Mouse (Mus musculus): ENCODE data around the gene Xpr1. TPM values are rescaled to one million over a fixed set of nuclear protein-coding genes. Genes with fewer than 3 reads are reported as not detected.

Gene Xpr1
- polyA plus RNA-seq, 1 experiment = not detected

GRCm38 (mm10) chr1:155254309-155254708 lies 162.9 kb downstream of the Xpr1 start:
- TF ChIP-seq CTCF (IDR thresholded peaks at IDR 0.05; ENCODE audit: insufficient read depth, low read depth, low read length) (no peak), POLR2A (IDR thresholded peaks at IDR 0.05; ENCODE audit: insufficient read depth, low read depth, low read length) (no peak)
- H3K4me3 ChIP-seq (ENCODE audit: insufficient read depth, low read depth, low read length) = no peak overlapping the region
- no peak overlapping the region for H3K27ac ChIP-seq (ENCODE audit: insufficient read depth, low read depth, low read length)
- 85% methylated on average over 8 of the region's 8 CpGs for WGBS
- H3K4me1 ChIP-seq (ENCODE audit: control insufficient read depth, insufficient read depth, low read length) = peaks cover 4% of the 10 kb centered on the region; the same call in 1 of the 2 replicates

- no peak overlapping the region for H3K27ac ChIP-seq (ENCODE audit: insufficient read depth, low read depth, low read length)
- TF ChIP-seq CTCF (IDR thresholded peaks at IDR 0.05; ENCODE audit: insufficient read depth, low read depth, low read length) = no peak
- no peak for TF ChIP-seq POLR2A (IDR thresholded peaks at IDR 0.05; ENCODE audit: insufficient read depth, low read depth, low read length)
These were observed 164.1 kb downstream of the Xpr1 start for GRCm38 (mm10) chr1:155253126-155253525.

GRCm38 (mm10) chr1:155252631-155253121 lies 164.5 kb downstream of the Xpr1 start:
- H3K27ac ChIP-seq (ENCODE audit: insufficient read depth, low read depth, low read length) = no peak overlapping the region
- WGBS = 72% methylated on average over 6 of the region's 6 CpGs
- TF ChIP-seq CTCF (IDR thresholded peaks at IDR 0.05; ENCODE audit: insufficient read depth, low read depth, low read length) (no peak), POLR2A (IDR thresholded peaks at IDR 0.05; ENCODE audit: insufficient read depth, low read depth, low read length) (no peak)

More at GRCm38 (mm10) chr1:155253126-155253525, 164.1 kb downstream of the Xpr1 start:
- no peak overlapping the region for H3K4me3 ChIP-seq (ENCODE audit: insufficient read depth, low read depth, low read length)
- WGBS = 63% methylated on average over 12 of the region's 12 CpGs
- peaks cover 4% of the 10 kb centered on the region; the same call in 1 of the 2 replicates for H3K4me1 ChIP-seq (ENCODE audit: control insufficient read depth, insufficient read depth, low read length)

GRCm38 (mm10) chr1:155251596-155251995 lies 165.6 kb downstream of the Xpr1 start:
- Histone ChIP-seq H3K4me1 (ENCODE audit: control insufficient read depth, insufficient read depth, low read length) (peaks cover 4% of the 10 kb centered on the region; the same call in 1 of the 2 replicates), H3K27ac (ENCODE audit: insufficient read depth, low read depth, low read length) (no peak overlapping the region), H3K4me3 (ENCODE audit: insufficient read depth, low read depth, low read length) (no peak overlapping the region)
- 85% methylated on average over 5 of the region's 5 CpGs for WGBS
- no peak for TF ChIP-seq CTCF (IDR thresholded peaks at IDR 0.05; ENCODE audit: insufficient read depth, low read depth, low read length)
- no peak for TF ChIP-seq POLR2A (IDR thresholded peaks at IDR 0.05; ENCODE audit: insufficient read depth, low read depth, low read length)

More at GRCm38 (mm10) chr1:155252631-155253121, 164.5 kb downstream of the Xpr1 start:
- Histone ChIP-seq H3K4me3 (ENCODE audit: insufficient read depth, low read depth, low read length) (no peak overlapping the region), H3K4me1 (ENCODE audit: control insufficient read depth, insufficient read depth, low read length) (peaks cover 4% of the 10 kb centered on the region; the same call in 1 of the 2 replicates)

- no peak for TF ChIP-seq POLR2A (IDR thresholded peaks at IDR 0.05; ENCODE audit: insufficient read depth, low read depth, low read length)
- TF ChIP-seq CTCF (IDR thresholded peaks at IDR 0.05; ENCODE audit: insufficient read depth, low read depth, low read length) = no peak
- Histone ChIP-seq H3K27ac (ENCODE audit: insufficient read depth, low read depth, low read length) (no peak overlapping the region), H3K4me1 (ENCODE audit: control insufficient read depth, insufficient read depth, low read length) (peaks cover 5% of the 10 kb centered on the region; the same call in 1 of the 2 replicates), H3K4me3 (ENCODE audit: insufficient read depth, low read depth, low read length) (no peak overlapping the region)
- 70% methylated on average over 4 of the region's 4 CpGs for WGBS
These were observed 166.6 kb downstream of the Xpr1 start for GRCm38 (mm10) chr1:155250531-155251135.

- H3K4me1 ChIP-seq (ENCODE audit: control insufficient read depth, insufficient read depth, low read length) = peaks cover 8% of the 10 kb centered on the region; the same call in 1 of the 2 replicates
- no peak for TF ChIP-seq POLR2A (IDR thresholded peaks at IDR 0.05; ENCODE audit: insufficient read depth, low read depth, low read length)
- TF ChIP-seq CTCF (IDR thresholded peaks at IDR 0.05; ENCODE audit: insufficient read depth, low read depth, low read length) = no peak
- 61% methylated on average over 5 of the region's 5 CpGs for WGBS
These were observed 167.3 kb downstream of the Xpr1 start for GRCm38 (mm10) chr1:155249896-155250295.

GRCm38 (mm10) chr1:155248041-155248440 lies 169.2 kb downstream of the Xpr1 start:
- 84% methylated on average over 5 of the region's 5 CpGs for WGBS
- TF ChIP-seq CTCF (IDR thresholded peaks at IDR 0.05; ENCODE audit: insufficient read depth, low read depth, low read length) = no peak
- no peak for TF ChIP-seq POLR2A (IDR thresholded peaks at IDR 0.05; ENCODE audit: insufficient read depth, low read depth, low read length)

More at GRCm38 (mm10) chr1:155249896-155250295, 167.3 kb downstream of the Xpr1 start:
- Histone ChIP-seq H3K4me3 (ENCODE audit: insufficient read depth, low read depth, low read length) (no peak overlapping the region), H3K27ac (ENCODE audit: insufficient read depth, low read depth, low read length) (no peak overlapping the region)

GRCm38 (mm10) chr1:155247441-155247840 lies 169.8 kb downstream of the Xpr1 start:
- WGBS = 67% methylated on average over 5 of the region's 5 CpGs
- no peak overlapping the region for H3K4me3 ChIP-seq (ENCODE audit: insufficient read depth, low read depth, low read length)
- H3K4me1 ChIP-seq (ENCODE audit: control insufficient read depth, insufficient read depth, low read length) = peaks cover 15% of the 10 kb centered on the region
- TF ChIP-seq POLR2A (IDR thresholded peaks at IDR 0.05; ENCODE audit: insufficient read depth, low read depth, low read length) = no peak
- no peak for TF ChIP-seq CTCF (IDR thresholded peaks at IDR 0.05; ENCODE audit: insufficient read depth, low read depth, low read length)
- H3K27ac ChIP-seq (ENCODE audit: insufficient read depth, low read depth, low read length) = no peak overlapping the region

More at GRCm38 (mm10) chr1:155248041-155248440, 169.2 kb downstream of the Xpr1 start:
- Histone ChIP-seq H3K4me1 (ENCODE audit: control insufficient read depth, insufficient read depth, low read length) (peaks cover 15% of the 10 kb centered on the region), H3K4me3 (ENCODE audit: insufficient read depth, low read depth, low read length) (no peak overlapping the region), H3K27ac (ENCODE audit: insufficient read depth, low read depth, low read length) (no peak overlapping the region)

GRCm38 (mm10) chr1:155245516-155245915 lies 171.7 kb downstream of the Xpr1 start:
- Histone ChIP-seq H3K4me3 (ENCODE audit: insufficient read depth, low read depth, low read length) (no peak overlapping the region), H3K27ac (ENCODE audit: insufficient read depth, low read depth, low read length) (no peak overlapping the region), H3K4me1 (ENCODE audit: control insufficient read depth, insufficient read depth, low read length) (peaks cover 12% of the 10 kb centered on the region)
- WGBS = 90% methylated on average over 7 of the region's 7 CpGs
- no peak for TF ChIP-seq POLR2A (IDR thresholded peaks at IDR 0.05; ENCODE audit: insufficient read depth, low read depth, low read length)
- no peak for TF ChIP-seq CTCF (IDR thresholded peaks at IDR 0.05; ENCODE audit: insufficient read depth, low read depth, low read length)

Measured in olfactory bulb, adult 2 months (tissue).